Mouse (Mus musculus) heart, adult 18-20 months (tissue): ENCODE data around the gene Tipin. TPM values are rescaled to one million over a fixed set of nuclear protein-coding genes. Genes with fewer than 3 reads are reported as not detected.
A peak's percentile ranks its signal among the peaks of the same experiment; 100 is the strongest.
"Not testable (repeated sequence)": the region's sequence is repeated elsewhere in the genome, so short reads cannot be mapped to it uniquely, and the experiment has no call there.

Experiments used
- DNase-seq, 2 experiments: peaks; one replicate each; pipeline ENCODE4 v3.0.0; 2021 to 2022; ENCODE audit warnings: mixed read lengths in 1 of 2
- long read RNA-seq, 2 experiments: library from polyadenylated mRNA; stranded (forward); transcript quantifications; one replicate each; pipeline ENCODE4 v2.0.0; 2021
- total RNA-seq, 2 experiments: library from RNA; stranded (reverse); gene quantifications; 2 replicates each; pipeline ENCODE4 v1.2.3; 2021

Gene Tipin
- 10 to 100 TPM in 1 of 2 experiments, 1 to 10 TPM in 1; 9.6 to 12.3 TPM for total RNA-seq
- long read RNA-seq, experiment 1, partial matches to known transcripts, result 1 of 7 reads
- long read RNA-seq, experiment 1, other reads (novel, unspliced or antisense), result 5 of 7 reads
- long read RNA-seq, experiment 2, partial matches to known transcripts, result 1 of 9 reads
- long read RNA-seq, experiment 2, other reads (novel, unspliced or antisense), result 6 of 9 reads

DNA sequence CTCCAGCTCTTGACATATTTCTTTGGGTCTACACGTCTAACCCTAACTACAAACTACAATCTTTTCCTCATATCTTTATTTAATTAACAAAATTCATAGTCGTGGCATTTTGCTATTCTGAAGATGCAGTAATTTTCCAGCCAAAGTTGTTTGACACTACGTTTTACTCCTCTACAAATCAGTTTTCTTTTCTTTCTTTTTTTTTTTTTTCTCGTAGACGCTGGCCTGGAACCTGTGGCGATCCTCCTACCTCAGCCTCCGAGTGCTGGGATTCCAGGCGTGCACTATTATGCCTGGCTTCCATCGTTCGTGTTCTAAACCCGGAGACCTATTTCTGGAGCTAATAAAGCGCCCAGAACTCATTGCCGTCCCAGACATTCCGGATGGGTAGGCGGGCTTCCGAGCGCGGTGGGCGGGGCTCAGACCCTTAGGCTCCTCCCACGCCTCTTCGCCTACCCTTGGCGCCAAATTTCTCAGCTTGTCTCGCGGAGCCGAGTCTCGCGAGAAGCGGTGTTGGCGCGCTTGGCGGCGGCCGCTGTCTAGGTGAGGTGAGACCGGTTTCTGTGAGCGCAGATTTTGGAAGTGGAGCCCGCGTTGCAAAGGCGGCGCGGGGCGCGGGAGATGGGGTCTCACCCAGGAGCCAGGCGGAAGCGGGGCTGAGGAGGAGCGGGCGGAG, at the start of gene Tipin:
TSS of gene Tipin (plus strand) at position 477 of the 676 bp plus-strand sequence.
- peak; percentile 96 to 98 for DNase-seq

DNA sequence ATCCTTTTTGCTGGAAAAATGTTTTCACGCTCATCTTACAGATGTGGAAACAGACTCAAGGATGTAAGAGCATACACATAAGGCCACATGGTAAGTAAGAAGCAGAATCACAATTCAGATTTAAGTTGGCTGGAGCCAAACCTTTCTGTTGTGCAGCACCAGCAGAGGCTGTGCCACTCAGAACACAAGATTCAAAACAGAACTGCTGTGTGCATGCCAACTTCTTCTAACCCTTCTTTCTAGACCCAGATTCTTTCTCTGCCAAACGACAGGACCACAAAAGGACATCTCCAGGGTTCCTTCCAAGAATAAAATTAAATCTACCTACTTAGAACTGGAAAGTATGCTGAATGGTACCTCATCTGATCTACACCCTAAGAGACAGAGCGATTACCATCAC, 49.7 kb upstream of the Tipin start:
- no peak for DNase-seq

DNA sequence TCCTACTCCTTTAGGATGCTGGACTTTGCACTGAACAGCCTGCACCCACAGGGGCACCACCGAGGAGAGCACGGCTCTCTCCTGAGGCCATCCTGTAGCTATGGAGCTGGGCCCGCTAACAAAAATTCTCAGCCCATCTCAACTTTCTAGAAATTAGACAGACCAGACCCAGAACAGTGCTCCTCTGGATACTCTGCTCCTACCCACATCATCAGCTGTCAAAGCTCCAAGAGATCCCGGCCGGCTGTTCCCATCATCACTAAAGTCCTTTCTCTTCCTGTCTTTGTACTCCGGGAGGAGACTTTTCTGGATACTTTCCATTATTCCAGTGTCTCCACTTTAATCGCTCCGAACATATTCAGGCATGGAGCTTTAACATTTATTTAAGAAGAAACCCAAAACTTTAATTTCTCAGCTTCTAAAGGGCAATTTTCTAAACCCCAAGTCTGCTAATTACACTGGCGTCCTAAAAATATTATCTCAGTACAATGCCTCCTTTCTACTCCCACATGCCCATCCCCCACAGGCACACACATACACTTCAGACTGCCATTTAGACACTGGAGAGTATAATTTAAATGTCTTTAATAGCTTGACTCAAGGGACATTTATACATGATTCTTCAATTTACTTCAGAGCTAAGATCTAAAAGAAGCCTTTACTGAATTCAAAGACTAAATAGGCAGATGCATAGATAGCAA, 49.0 kb upstream of the Tipin start:
- DNase-seq, result peak; percentile 57 to 63

DNA sequence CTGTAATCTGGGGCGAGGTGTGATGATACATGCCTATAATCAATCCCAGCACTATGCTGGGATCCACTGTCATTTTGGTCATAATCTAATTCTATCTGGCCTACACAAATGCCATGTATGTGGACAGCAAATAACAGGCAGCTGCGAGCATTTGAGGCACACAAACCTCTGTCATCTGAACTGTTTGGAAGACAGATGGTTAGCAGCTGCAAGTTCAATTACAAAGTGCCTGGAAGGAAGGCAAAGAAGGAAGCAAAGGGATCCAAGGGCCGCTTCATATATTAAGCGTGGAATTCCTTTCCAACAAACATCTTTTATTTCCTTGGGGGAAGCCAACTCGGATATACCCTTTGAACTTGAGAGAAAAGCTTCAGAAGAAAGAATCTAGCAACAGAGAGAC, 47.7 kb upstream of the Tipin start:
- DNase-seq, result peak in 1 of 2 experiments; percentile 17

DNA sequence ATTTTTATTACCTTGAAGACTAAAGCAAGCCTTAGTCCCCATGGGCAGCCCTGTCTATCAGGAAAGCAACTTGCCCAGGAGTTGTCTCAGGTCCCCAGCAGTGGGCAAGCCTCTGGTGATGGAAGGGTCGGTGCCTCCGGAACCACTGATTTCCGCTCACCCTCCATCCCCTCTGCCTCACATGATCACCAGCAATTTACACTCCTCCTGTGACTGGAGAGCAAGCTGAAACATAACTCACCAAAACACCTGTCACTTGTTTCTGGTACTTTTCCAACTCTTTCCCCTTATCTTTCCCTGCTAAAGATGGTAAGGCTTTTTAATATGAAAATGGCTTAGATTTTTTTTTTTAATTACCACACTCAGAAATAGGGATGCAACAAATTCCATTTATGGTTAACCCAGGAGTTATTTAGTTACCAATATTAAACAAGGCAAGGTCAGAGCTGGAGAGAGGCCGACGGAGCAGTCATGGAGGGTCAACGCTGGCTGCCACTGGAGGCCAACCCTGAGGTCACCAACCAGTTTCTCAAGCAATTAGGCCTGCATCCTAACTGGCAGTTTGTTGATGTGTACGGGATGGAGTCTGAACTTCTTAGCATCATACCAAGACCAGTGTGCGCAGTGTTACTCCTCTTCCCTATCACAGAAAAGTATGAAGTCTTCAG, 46.5 kb upstream of the Tipin start, which contains the start of gene Uchl4:
TSS of gene Uchl4 (plus strand) at position 434 of the 668 bp plus-strand sequence.
- no peak for DNase-seq

GRCm38 (mm10) chr9:64236056-64236455, 45.3 kb upstream of the Tipin start:
- no peak for DNase-seq

GRCm38 (mm10) chr9:64240116-64240515, 41.3 kb upstream of the Tipin start:
- no peak for DNase-seq

- DNase-seq, result peak; percentile 33 to 45
Measured at GRCm38 (mm10) chr9:64240681-64241080, 40.7 kb upstream of the Tipin start.

GRCm38 (mm10) chr9:64242381-64242831, 39.0 kb upstream of the Tipin start:
- peak in 1 of 2 experiments; percentile 21 for DNase-seq

DNA sequence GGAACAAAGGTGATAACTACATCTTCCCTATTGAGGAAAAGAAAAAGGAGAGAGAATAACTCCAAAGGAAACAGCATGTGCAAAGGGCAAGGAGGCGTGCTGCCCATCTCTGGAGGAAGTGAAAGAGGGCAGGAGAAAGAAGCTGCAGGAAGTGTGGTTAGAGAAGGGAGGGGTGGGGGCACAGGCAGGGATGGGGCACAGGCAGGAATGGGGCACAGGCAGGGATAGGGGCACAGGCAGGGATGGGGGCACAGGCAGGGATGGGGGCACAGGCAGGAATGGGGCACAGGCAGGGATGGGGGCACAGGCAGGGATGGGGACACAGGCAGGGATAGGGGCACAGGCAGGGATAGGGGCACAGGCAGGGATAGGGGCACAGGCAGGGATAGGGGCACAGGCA, 32.0 kb upstream of the Tipin start:
- DNase-seq, result peak in 1 of 2 experiments; percentile 19

- DNase-seq, result no peak
Measured at GRCm38 (mm10) chr9:64250111-64250730, 31.2 kb upstream of the Tipin start.

GRCm38 (mm10) chr9:64252591-64253020, 28.8 kb upstream of the Tipin start:
- peak in 1 of 2 experiments; percentile 11 for DNase-seq

DNA sequence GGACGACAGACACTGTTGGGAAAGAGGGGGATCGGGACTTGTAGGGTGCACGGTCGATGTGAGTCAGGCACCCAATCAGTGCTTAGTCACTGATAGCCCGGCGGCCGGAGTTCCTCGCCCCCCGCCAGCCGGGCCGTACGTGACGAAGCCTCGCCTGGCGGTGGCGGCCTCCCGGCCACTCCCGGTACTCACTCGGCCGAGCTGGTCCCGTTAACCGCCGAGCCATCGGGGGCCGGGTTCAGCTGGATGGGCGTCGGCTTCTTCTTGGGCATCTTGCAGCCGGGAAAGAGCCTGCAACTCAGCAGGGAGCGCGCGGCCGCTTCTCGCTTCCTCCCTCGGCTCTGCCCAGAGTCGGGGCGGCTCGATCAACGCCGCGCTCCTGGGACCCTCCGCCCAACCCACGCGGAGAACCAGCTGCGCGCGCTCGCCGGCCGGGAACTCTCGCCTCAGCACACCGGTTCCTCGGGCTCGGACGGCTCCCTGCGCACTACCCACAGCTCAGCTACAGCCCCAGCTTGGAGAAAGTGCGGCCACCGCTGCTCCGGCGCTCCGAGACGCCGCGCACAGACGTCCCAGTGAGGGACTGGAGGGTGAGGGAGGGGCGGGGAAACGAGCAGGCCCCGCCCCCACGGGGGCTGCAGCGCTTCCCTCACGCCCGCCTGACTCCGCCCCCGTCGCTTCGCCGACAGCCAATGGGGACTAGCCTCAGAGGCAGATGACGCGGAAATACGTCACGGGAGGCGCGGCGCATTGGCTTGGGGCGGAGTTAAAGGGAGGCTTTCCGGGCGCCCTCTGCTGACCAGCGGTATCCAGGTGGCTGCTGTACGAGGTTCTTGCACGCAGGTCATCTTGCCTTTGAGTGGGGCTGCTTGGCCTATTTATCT, 28.1 kb upstream of the Tipin start, which contains the start of gene Map2k1:
TSS of gene Map2k1 (minus strand) at position 611 of the 884 bp plus-strand sequence.
- DNase-seq, result peak; percentile 100

DNA sequence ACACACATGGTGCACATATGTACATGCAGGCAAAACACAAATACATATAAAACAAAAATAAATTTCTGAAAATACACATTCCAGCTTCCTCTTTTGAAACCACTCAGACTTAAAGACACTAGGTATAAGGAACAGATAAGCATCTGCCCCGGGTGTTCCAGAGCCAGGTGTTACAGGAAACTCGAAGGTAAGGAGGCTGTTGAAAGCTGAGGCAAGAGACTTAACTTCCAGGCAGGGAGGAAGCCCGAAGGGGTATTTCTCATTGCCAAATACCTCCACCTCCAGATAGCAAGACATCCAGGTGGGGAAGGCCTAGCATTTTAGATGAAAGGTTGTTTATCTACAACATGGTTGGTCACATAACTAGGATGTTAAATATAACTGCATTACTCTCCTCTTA, 26.0 kb upstream of the Tipin start:
- DNase-seq, result no peak

- no peak for DNase-seq
Measured at GRCm38 (mm10) chr9:64256204-64256603, 25.2 kb upstream of the Tipin start.

GRCm38 (mm10) chr9:64259906-64260305, 21.5 kb upstream of the Tipin start:
- no peak for DNase-seq

- DNase-seq, result no peak
Measured at GRCm38 (mm10) chr9:64261023-64261422, 20.4 kb upstream of the Tipin start.

GRCm38 (mm10) chr9:64264813-64265212, 16.6 kb upstream of the Tipin start:
- no peak for DNase-seq

- DNase-seq, result no peak
Measured at GRCm38 (mm10) chr9:64267231-64267630, 14.2 kb upstream of the Tipin start.

- no peak for DNase-seq
Measured at GRCm38 (mm10) chr9:64268196-64268595, 13.2 kb upstream of the Tipin start.

- not testable (repeated sequence) for DNase-seq
Measured at GRCm38 (mm10) chr9:64268836-64269235, 12.5 kb upstream of the Tipin start.
